Mouse (Mus musculus) forebrain, postnatal 0 days (tissue): ENCODE data around the gene Shroom3. TPM values are rescaled to one million over a fixed set of nuclear protein-coding genes. Genes with fewer than 3 reads are reported as not detected.

ENCODE experiments used
- ATAC-seq: fragments of 200-750 bp; cut with Nextera tagmentation; 2 replicates; pipeline ENCODE4 v1.8.0; 2017; ENCODE audit warnings: mild to moderate bottlenecking, moderate library complexity
- DNase-seq: peaks from one replicate; pipeline ENCODE4 v3.0.0-alpha.2; 2015
- H3K27ac ChIP-seq: fragments of 300-500 bp; sonication (generic); 2 replicates; pipeline ENCODE4 v1.5.1; 2014; ENCODE audit warnings: low read depth, mild to moderate bottlenecking, antibody characterized with exemption, low read length, moderate library complexity, mixed read lengths
- H3K27me3 ChIP-seq: fragments of 300-500 bp; sonication (generic); 2 replicates; pipeline ENCODE4 v1.6.1; 2014; ENCODE audit warnings: mild to moderate bottlenecking, low read length, mixed read lengths; ENCODE audit not compliant: insufficient read depth
- H3K36me3 ChIP-seq: fragments of 300-500 bp; sonication (generic); 2 replicates; pipeline ENCODE4 v1.6.1; 2014; ENCODE audit warnings: mild to moderate bottlenecking, moderate library complexity; ENCODE audit not compliant: insufficient read depth
- H3K4me1 ChIP-seq: fragments of 300-500 bp; sonication (generic); 2 replicates; pipeline ENCODE4 v1.6.1; 2014; ENCODE audit warnings: antibody characterized with exemption; ENCODE audit not compliant: insufficient read depth
- H3K4me2 ChIP-seq: fragments of 300-500 bp; sonication (generic); 2 replicates; pipeline ENCODE4 v1.6.1; 2014; ENCODE audit warnings: low read depth, mild to moderate bottlenecking, moderate library complexity
- H3K4me3 ChIP-seq: fragments of 300-500 bp; sonication (generic); 2 replicates; pipeline ENCODE4 v1.5.1; 2014; ENCODE audit warnings: low read depth, low read length, mixed read lengths
- H3K9ac ChIP-seq: fragments of 300-500 bp; sonication (generic); 2 replicates; pipeline ENCODE4 v1.6.1; 2014; ENCODE audit warnings: mild to moderate bottlenecking
- H3K9me3 ChIP-seq: fragments of 300-500 bp; sonication (generic); 2 replicates; pipeline ENCODE4 v1.6.1; 2016; ENCODE audit warnings: low read length
- CTCF ChIP-seq: sonication (generic); IDR thresholded peaks from 2 replicates; pipeline ENCODE4 v1.5.1; 2016; ENCODE audit warnings: antibody characterized with exemption, control low read depth, low read depth
- WGBS: fragments of 180-500 bp; shearing (Covaris S2); extraction: QIAGEN DNeasy Blood & Tissue Kit; methylation state at CpG from one replicate; pipeline ENCODE4 v1.1.7; 2014; 5-methylcytosine and 5-hydroxymethylcytosine counted together
- microRNA counts: library from miRNA; unstranded; fragments of <30 nt; microRNA quantifications from one replicate; lab custom pipeline; 2015
- microRNA-seq, 2 experiments: library from miRNA; unstranded; fragments of <30 nt; microRNA quantifications; one replicate each; pipeline ENCODE4; 2016
- polyA plus RNA-seq: library from polyadenylated mRNA; unstranded; fragments of >200 nt; fragmentation: Nextera tagmentation; extraction: Ambion mirVana; gene quantifications from 2 replicates; pipeline ENCODE4 v1.2.1, GENCODE M21; 2015
- total RNA-seq: library from RNA; depleted of rRNA; stranded (reverse); fragments of >200 nt; gene quantifications from 2 replicates; pipeline ENCODE4 v1.2.3, GENCODE M21; 2014; rRNA removed

Gene Shroom3
- total and polyA plus RNA-seq, 2 experiments from 2014 or later = 0.91 to 5.8 TPM

- TF ChIP-seq CTCF = no peak
- Histone ChIP-seq H3K4me3 (no peak overlapping the region), H3K27ac (no peak overlapping the region), H3K27me3 (no peaks in the 10 kb centered on the region), H3K9ac (no peak overlapping the region), H3K9me3 (no peaks in the 10 kb centered on the region), H3K4me2 (no peak overlapping the region), H3K4me1 (no peaks in the 10 kb centered on the region), H3K36me3 (no peaks in the 10 kb centered on the region)
- WGBS = 96% methylated on average over 9 of the region's 9 CpGs
- DNase-seq = no peak
- no peak for ATAC-seq
These were observed 325.0 kb downstream of the Shroom3 start for GRCm38 (mm10) chr5:93008256-93008655.

MicroRNAs within 50 kb of the gene (microRNA counts, 519-probe panel; counts per million panel counts)
- not detected for microRNA mmu-miR-1961 (lab: Ali Mortazavi, UCI)

Small RNA genes lying within 50 kb of the gene (microRNA-seq; reads per million reads assigned to microRNA genes)
- 0 reads per million in 2 experiments for gene Mir1961

Other genes starting within 250 kb of the Shroom3 start
- 80.1 and 94.5 TPM in 2 replicates for gene Nup54, start 248.2 kb upstream of the Shroom3 start, total RNA-seq
- 35.1 and 43.7 TPM in 2 replicates for gene Nup54, start 248.2 kb upstream of the Shroom3 start, polyA plus RNA-seq
- gene Scarb2, start 176.6 kb upstream of the Shroom3 start, total RNA-seq = 123 and 149 TPM in 2 replicates
- 19.4 and 23.1 TPM in 2 replicates for gene Scarb2, start 176.6 kb upstream of the Shroom3 start, polyA plus RNA-seq
- 0.81 and 1.8 TPM in 2 replicates for gene Fam47e, start 128.4 kb upstream of the Shroom3 start, total RNA-seq
- 2.0 and 3.1 TPM in 2 replicates for gene Fam47e, start 128.4 kb upstream of the Shroom3 start, polyA plus RNA-seq
- gene Stbd1, start 80.4 kb upstream of the Shroom3 start, total RNA-seq = 2.0 and 3.5 TPM in 2 replicates
- 3.5 and 3.6 TPM in 2 replicates for gene Stbd1, start 80.4 kb upstream of the Shroom3 start, polyA plus RNA-seq
- gene Ccdc158, start 8.2 kb upstream of the Shroom3 start, total RNA-seq = 0.62 and 1.3 TPM in 2 replicates
- 0.29 and 0.39 TPM in 2 replicates for gene Ccdc158, start 8.2 kb upstream of the Shroom3 start, polyA plus RNA-seq